Mouse (Mus musculus) forebrain, embryonic 11.5 days (tissue): ENCODE data around the gene Chchd1. TPM values are rescaled to one million over a fixed set of nuclear protein-coding genes. Genes with fewer than 3 reads are reported as not detected.

ENCODE experiments used
- ATAC-seq: fragments of 200-750 bp; cut with Nextera tagmentation; replicated peaks from 2 replicates; pipeline ENCODE4 v1.8.0; 2017; ENCODE audit warnings: moderate TSS enrichment; ENCODE audit not compliant: low FRiP score
- DNase-seq: peaks from one replicate; pipeline ENCODE4 v3.0.0-alpha.2; 2017; ENCODE audit warnings: low spot score
- H3K27ac ChIP-seq: fragments of 300-500 bp; sonication (generic); 2 replicates; pipeline ENCODE4 v1.5.1; 2014; ENCODE audit warnings: low read depth, low read length
- H3K27me3 ChIP-seq: fragments of 300-500 bp; sonication (generic); 2 replicates; pipeline ENCODE4 v1.6.1; 2014; ENCODE audit warnings: mild to moderate bottlenecking, low read length, mixed read lengths; ENCODE audit not compliant: control insufficient read depth, insufficient read depth
- H3K36me3 ChIP-seq: fragments of 300-500 bp; sonication (generic); 2 replicates; pipeline ENCODE4 v1.6.1; 2014; ENCODE audit warnings: mild to moderate bottlenecking, low read length, moderate library complexity, mixed read lengths; ENCODE audit not compliant: control insufficient read depth, insufficient read depth
- H3K4me1 ChIP-seq: fragments of 300-500 bp; sonication (generic); replicated peaks from 2 replicates; pipeline ENCODE4 v1.6.1; 2014; ENCODE audit warnings: low read length, mixed read lengths; ENCODE audit not compliant: control insufficient read depth, insufficient read depth
- H3K4me2 ChIP-seq: fragments of 300-500 bp; sonication (generic); 2 replicates; pipeline ENCODE4 v1.6.1; 2014; ENCODE audit warnings: low read depth, mild to moderate bottlenecking, low read length, moderate library complexity, mixed read lengths; ENCODE audit not compliant: severe bottlenecking
- H3K4me3 ChIP-seq: fragments of 300-500 bp; sonication (generic); 2 replicates; pipeline ENCODE4 v1.5.1; 2014; ENCODE audit warnings: low read depth, low read length
- H3K9ac ChIP-seq: fragments of 300-500 bp; sonication (generic); 2 replicates; pipeline ENCODE4 v1.6.1; 2014; ENCODE audit warnings: low read length
- H3K9me3 ChIP-seq: fragments of 300-500 bp; sonication (generic); 2 replicates; pipeline ENCODE4 v1.6.1; 2016; ENCODE audit warnings: low read length, mixed read lengths; ENCODE audit not compliant: control insufficient read depth
- WGBS: fragments of 180-500 bp; shearing (Covaris S2); extraction: QIAGEN DNeasy Blood & Tissue Kit; methylation state at CpG from one replicate; pipeline ENCODE4 v1.1.7; 2014; 5-methylcytosine and 5-hydroxymethylcytosine counted together
- polyA plus RNA-seq: library from polyadenylated mRNA; unstranded; fragments of >200 nt; fragmentation: Nextera tagmentation; extraction: Ambion mirVana; gene quantifications from 2 replicates; pipeline ENCODE4 v1.2.1, GENCODE M21; 2014

Gene Chchd1
- polyA plus RNA-seq, 1 experiment from 2014 or later = 256 TPM

- Histone ChIP-seq H3K4me1 (peaks cover 10% of the 10 kb centered on the region), H3K27ac (peak overlapping the region; percentile 90; the same call in 1 of the 2 replicates), H3K9me3 (no peaks in the 10 kb centered on the region), H3K27me3 (no peaks in the 10 kb centered on the region; the same call in 1 of the 2 replicates), H3K4me2 (peak overlapping the region; percentile 71), H3K36me3 (peaks cover 6% of the 10 kb centered on the region), H3K9ac (peak overlapping the region; percentile 86), H3K4me3 (peak overlapping the region; percentile 82)
- DNase-seq = no peak
- ATAC-seq = peak; percentile 40
- 51% methylated on average over 13 of the region's 13 CpGs for WGBS
Observed at GRCm38 (mm10) chr14:20694185-20694883, 8.5 kb upstream of the Chchd1 start.

GRCm38 (mm10) chr14:20694884-20695760 is 7.7 kb upstream of the Chchd1 start, which contains the start of gene Fut11:
Gene Fut11 (plus strand): TSS chr14:20694968.
- Histone ChIP-seq H3K36me3 (peaks cover 6% of the 10 kb centered on the region), H3K27ac (peak within 1 kb of the TSS; percentile 90), H3K27me3 (no peaks in the 10 kb centered on the region; the same call in 1 of the 2 replicates), H3K4me3 (peak within 1 kb of the TSS; percentile 82), H3K9me3 (no peaks in the 10 kb centered on the region), H3K9ac (peak within 1 kb of the TSS; percentile 86), H3K4me1 (peaks cover 10% of the 10 kb centered on the region), H3K4me2 (peak within 1 kb of the TSS; percentile 71)
- WGBS = under 1% methylated on average over 109 of the region's 111 CpGs
- peak; percentile 91 for DNase-seq
- peak; percentile 95 for ATAC-seq

GRCm38 (mm10) chr14:20695761-20696520 is 6.9 kb upstream of the Chchd1 start:
- Histone ChIP-seq H3K4me3 (peak overlapping the region; percentile 82), H3K4me2 (peak overlapping the region; percentile 71), H3K36me3 (peaks cover 6% of the 10 kb centered on the region; the same call in 1 of the 2 replicates), H3K27ac (peak overlapping the region; percentile 90; the same call in 1 of the 2 replicates), H3K9ac (peak overlapping the region; percentile 86), H3K9me3 (no peaks in the 10 kb centered on the region), H3K27me3 (no peaks in the 10 kb centered on the region; the same call in 1 of the 2 replicates), H3K4me1 (peaks cover 10% of the 10 kb centered on the region)
- 17% methylated on average over 27 of the region's 27 CpGs for WGBS
- ATAC-seq = no peak
- no peak for DNase-seq

- Histone ChIP-seq H3K9me3 (no peaks in the 10 kb centered on the region), H3K36me3 (peaks cover 4% of the 10 kb centered on the region; the same call in 1 of the 2 replicates), H3K27me3 (no peaks in the 10 kb centered on the region; the same call in 1 of the 2 replicates), H3K9ac (no peak overlapping the region), H3K4me3 (peak overlapping the region; percentile 82; the same call in 1 of the 2 replicates), H3K4me2 (peak overlapping the region; percentile 71; the same call in 1 of the 2 replicates), H3K4me1 (peaks cover 10% of the 10 kb centered on the region), H3K27ac (no peak overlapping the region)
- no peak for ATAC-seq
- WGBS = 33% methylated on average over 1 of the region's 1 CpGs
- DNase-seq = no peak
Observed at GRCm38 (mm10) chr14:20696986-20697385, 5.8 kb upstream of the Chchd1 start.

- no peak overlapping the region for H3K27ac ChIP-seq
- DNase-seq (no peak), ATAC-seq (no peak)
- peaks cover 10% of the 10 kb centered on the region for H3K4me1 ChIP-seq
- no peak overlapping the region for H3K4me2 ChIP-seq
- H3K36me3 ChIP-seq = no peaks in the 10 kb centered on the region
- WGBS = 94% methylated on average over 2 of the region's 2 CpGs
- no peaks in the 10 kb centered on the region; the same call in 1 of the 2 replicates for H3K27me3 ChIP-seq
- no peak overlapping the region for H3K9ac ChIP-seq
- no peaks in the 10 kb centered on the region for H3K9me3 ChIP-seq
- H3K4me3 ChIP-seq = no peak overlapping the region
Observed at GRCm38 (mm10) chr14:20698515-20698914, 4.3 kb upstream of the Chchd1 start.

GRCm38 (mm10) chr14:20700362-20700761 is 2.4 kb upstream of the Chchd1 start:
- no peak overlapping the region for H3K27ac ChIP-seq
- no peaks in the 10 kb centered on the region for H3K9me3 ChIP-seq
- no peak overlapping the region for H3K4me2 ChIP-seq
- ATAC-seq (no peak), DNase-seq (no peak)
- H3K4me1 ChIP-seq = peaks cover 10% of the 10 kb centered on the region
- no peaks in the 10 kb centered on the region; the same call in 1 of the 2 replicates for H3K27me3 ChIP-seq
- H3K36me3 ChIP-seq = peaks cover 4% of the 10 kb centered on the region; the same call in 1 of the 2 replicates
- no peak overlapping the region for H3K9ac ChIP-seq
- no peak overlapping the region for H3K4me3 ChIP-seq
- 89% methylated on average over 3 of the region's 3 CpGs for WGBS

GRCm38 (mm10) chr14:20701554-20701953 is 1.3 kb upstream of the Chchd1 start:
- ATAC-seq = no peak
- Histone ChIP-seq H3K4me1 (peaks cover 3% of the 10 kb centered on the region), H3K27ac (no peak overlapping the region), H3K4me2 (peak overlapping the region; percentile 61; the same call in 1 of the 2 replicates), H3K27me3 (no peaks in the 10 kb centered on the region), H3K9me3 (no peaks in the 10 kb centered on the region), H3K36me3 (peaks cover 4% of the 10 kb centered on the region; the same call in 1 of the 2 replicates), H3K4me3 (peak overlapping the region; percentile 68; the same call in 1 of the 2 replicates), H3K9ac (no peak overlapping the region)
- DNase-seq = no peak
- 87% methylated on average over 8 of the region's 8 CpGs for WGBS
